Mouse (Mus musculus): Measurements from ENCODE around the gene Soat1.

The Soat1 gene

DNA sequence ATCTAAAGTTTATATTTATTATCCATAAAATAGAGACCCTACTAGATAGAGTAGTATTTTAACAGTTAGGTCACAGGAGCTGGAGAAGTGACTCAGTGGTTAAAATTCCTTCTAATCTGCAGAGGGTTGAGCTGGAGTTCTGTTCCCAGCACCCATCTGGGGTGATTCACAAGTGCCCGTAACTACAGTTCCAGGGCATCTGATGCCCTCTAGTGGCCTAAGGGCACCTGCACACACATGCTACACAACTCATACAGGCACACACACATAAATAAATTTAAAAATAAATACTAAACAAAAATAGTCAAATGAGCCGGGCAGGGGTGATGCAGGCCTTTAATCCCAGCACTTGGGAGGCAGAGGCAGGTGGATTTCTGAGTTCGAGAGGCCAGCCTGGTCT, 92.9 kb downstream of the Soat1 start:
- in situ Hi-C loops (cut with MboI; ENCODE audit: low pct_unique_long_range_greater_than_20kb in 1 of 2, low sequenced_read_pairs in 2 of 2, unreplicated experiment in 1 of 2), result no loop called here

All from mouse embryonic stem cell (cell line).